Mouse (Mus musculus) R1 (cell line): ENCODE results near the gene Reep3.

Experiments used
- DNase-seq: peaks from one replicate; pipeline ENCODE4 v3.0.0-alpha.2; 2018; ENCODE audit warnings: low read depth, low spot score

Gene Reep3

GRCm38 (mm10) chr10:67017891-67018290 is 78.9 kb downstream of the Reep3 start:
- no peak for DNase-seq

DNA sequence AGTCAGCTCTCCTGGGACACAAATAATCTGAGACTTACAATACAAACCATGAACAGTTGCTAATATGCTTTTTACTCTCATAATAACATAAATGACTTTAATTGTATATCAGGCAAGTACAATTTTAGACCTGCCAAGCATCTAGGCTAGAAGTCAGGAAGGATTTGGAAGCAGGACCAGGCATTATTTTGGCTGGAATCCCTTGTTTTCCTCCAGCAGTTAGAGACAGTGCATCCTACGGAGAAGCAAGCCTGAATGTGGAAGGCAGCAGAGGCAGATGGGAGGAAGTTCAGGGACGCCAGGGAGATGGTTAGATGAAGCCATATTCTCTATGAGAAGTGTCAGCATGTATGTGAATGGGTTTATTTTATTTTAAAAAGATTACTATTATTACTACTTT is 79.4 kb downstream of the Reep3 start:
- no peak for DNase-seq

- DNase-seq: peak; percentile 52
These were observed 80.0 kb downstream of the Reep3 start for GRCm38 (mm10) chr10:67016615-67017278.

DNA sequence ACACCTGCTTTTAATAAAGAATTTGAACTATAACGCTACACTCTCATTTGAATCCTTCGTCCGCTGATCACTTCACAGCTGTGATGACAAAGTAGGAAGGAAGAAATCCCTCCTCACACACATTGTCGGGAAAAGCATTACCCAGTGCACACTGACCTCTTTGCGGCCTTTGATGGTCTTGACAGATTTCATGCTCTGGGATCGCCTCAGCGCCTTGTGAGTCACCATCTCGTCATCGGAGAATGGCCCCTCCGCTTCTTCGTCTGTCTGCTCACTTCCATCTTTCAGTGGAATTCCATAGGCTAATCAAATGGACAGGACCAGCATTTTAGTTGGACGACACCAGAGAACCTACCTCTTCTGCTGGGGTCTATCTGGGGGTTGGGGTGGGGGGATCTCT is 82.0 kb downstream of the Reep3 start:
- no peak for DNase-seq

DNA sequence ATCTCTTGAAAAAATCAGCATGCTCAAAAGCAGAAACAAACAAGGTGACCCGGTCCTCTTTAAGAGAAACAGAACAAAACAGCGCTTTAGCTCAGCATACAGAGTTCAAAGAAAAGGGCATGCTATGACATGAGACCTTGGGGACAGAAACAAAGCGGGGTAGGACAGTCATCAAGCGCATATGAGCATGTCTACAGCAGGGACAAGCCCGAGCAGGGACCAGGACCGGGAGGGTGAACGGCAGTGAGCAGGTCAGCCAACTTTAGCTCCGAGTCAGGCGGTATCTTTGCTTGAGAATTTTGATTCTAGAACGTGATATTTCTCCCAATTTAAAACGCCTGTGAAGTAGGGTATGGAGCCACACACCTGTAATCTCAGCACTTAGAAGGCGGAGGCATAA is 86.2 kb downstream of the Reep3 start:
- no peak for DNase-seq

DNA sequence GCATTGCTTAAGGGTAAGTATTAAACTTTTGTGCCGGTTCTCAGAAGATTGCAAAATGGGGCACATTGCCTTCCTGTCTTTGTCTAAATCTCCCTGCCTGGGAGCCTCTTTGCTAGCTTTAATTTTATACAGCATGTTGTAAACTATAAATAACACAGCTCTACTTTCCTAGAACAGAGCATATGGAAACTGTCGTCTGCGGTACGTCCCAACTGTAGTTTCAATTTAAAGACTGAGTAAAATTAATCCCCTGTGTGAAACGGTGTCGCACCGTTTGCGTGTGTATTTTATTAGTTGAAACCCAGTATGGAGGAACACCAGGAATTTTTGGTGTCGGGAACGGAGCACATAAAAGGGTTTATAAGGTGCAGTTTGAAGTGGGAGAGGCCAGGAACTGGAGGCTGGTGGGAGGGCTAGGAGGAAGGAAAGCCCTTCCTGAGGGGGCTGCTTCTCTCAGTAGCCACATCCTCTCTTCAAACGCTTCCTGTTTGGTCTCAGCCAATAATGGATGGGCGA is 92.2 kb downstream of the Reep3 start:
- DNase-seq: peak; percentile 69

DNA sequence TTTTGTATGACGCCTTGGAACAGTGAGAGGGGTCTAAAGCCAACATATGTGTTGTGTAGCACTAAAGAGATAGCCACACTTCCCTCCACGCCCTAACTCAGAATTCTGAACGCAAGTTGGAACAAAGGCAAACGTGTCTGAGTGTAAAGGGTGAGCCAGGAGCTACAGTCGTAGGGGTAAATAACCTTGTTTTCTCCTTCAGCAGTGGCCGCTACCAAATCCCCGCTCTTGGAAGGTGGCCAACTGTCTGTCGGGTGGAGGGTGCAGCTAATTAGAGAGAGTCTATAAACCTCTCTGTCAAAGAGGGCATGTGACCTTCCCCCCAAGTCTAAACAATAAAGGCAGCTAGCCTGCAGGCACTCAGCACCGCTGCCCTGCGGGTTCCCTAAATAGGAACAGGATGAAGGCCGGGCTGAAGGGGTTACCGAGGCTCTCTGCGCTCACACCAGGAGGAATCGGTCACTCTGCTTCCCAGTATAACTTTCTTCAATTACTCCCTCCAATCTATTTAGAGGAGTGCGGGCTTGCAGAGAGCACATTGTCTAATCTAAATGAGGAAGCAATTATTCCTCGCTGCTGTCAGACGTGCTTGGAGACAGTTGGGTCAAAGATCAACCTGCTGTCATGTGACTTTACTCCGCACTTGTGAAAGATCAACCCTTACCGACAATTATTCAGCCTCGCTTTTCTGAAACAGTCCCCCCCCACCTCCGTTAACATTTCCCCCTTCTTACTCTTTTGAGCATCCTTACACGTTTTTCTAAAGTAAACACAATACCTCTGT is 92.8 kb downstream of the Reep3 start:
- peak; percentile 97 for DNase-seq

- DNase-seq: peak; percentile 99
These were observed 93.6 kb downstream of the Reep3 start for GRCm38 (mm10) chr10:67003009-67003742.

DNA sequence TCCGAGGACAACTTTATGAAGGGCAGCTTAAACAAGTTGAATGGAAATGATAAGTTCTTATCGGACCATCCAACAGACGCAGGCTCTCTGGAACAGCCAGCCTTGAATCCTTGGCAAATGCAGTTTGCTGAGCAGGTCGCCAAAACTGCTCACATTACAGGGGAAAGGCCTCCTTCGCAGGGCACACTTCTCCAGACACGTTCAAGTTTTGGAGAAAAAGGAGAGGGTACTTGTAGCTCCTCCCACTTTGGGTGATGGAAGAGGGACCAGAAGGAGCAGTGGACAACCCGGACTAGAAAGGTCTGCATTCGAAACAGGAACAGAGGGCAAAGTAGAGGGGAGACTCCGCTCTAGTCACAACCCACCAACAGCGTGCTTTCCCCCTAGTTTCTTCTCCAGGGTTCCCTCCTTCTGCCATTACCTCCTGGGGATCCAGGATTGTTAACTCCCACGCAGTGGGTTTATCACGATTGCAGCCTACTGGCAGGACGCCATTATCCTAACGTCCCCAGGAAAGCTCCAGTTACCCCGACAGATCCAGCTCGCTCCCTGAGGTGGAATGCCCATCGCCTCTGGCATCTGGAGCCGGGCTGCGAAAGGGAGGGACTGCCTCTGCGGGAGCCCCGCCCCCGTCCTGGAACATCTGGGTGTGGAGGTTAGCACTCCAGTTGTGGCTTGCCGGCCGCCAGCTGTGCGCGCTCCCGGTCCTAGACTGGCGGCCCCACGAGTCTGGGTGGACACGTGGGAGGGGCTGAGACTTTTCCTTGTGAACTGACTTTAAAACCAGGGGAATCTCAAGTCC is 94.3 kb downstream of the Reep3 start:
- DNase-seq: peak; percentile 97

DNA sequence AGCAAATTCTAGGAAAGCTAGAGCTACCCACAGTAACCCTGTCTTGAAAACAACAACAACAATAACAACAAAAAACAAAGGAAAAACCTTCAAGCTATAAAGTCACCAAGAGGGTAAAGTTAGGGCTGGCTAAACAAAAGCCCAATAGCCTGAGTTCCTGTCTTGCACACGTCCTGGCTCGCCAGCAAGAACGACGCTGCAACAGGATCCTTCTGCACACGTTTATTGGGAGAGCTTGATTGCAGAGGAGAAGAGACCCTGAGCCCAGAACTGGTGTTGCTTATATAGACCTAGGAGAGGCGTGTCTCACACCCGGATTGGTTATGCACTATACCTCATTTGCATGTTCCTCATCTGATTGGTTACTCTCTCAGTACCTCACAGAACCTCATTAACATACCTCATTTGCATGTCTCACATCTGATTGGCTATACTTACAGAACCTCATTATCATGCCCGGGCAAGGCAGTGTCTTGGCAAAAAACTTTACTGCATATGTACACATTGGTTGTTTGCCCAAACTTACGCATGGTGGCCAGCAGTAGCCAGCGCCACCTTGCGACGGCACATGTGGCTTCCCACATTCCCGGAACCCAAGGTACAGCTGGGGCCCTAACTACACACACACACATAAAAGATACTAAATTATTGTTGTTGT is 95.7 kb downstream of the Reep3 start:
- DNase-seq: peak; percentile 76

DNA sequence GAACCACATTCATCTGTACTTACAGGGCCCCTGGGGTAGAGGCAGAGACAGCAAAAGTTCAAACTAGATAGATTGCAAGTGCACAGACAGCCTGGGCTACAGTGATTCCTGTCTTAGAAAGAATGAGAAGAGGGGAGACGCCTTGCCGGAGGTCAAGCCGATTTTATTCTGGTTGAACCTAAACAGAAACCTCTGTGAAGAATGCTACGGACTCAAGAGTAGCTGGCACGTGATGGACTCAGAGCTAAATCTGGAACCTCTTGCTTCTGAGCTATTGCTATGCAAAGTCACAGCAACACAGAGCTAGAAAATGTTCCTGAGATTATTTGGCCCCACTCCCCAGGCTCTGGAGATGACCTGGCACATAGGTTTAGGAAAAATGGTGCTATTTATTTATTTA is 96.6 kb downstream of the Reep3 start:
- DNase-seq: no peak

- DNase-seq: no peak
These were observed 98.0 kb downstream of the Reep3 start for GRCm38 (mm10) chr10:66998770-66999169.

DNA sequence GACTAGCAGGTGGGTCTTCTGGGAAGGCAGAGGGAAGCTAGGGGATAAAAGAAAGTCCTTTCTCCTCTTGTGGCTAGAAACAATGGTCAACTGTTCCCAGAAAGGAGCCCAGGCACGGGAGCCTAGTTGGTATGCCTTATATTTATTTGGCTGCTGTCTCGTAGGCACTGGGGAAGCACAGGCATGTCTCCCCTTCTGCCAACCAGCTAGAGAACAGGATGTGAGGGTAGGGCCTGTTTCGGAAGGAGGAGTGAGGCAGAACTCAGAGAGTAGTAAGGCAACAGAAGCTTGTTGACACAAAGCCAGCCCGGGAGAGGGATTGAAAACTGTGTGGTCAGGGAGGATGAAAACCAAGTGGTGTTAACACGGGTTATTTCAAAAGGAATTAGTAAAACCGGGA is 101.6 kb downstream of the Reep3 start:
- DNase-seq: no peak

- peak; percentile 48 for DNase-seq
These were observed 102.3 kb downstream of the Reep3 start for GRCm38 (mm10) chr10:66994469-66994868.

DNA sequence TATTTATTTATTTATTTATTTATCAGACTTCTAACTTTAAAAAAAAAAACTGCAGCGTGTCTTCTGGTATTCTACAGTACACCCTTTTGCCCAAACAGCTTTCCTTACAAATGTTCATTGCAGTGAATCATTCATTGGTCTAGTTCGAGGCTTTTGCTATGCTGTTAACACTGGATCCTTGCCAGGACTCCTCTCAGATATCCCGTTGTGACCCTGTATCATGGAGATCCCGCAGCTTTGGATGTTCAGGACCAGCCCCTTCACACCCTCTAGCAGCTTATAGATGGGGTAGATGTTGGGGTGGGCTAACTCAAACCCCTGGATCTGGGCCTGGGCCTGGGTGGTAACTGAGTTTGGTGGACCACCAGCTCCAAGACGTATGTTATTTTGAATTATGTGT is 104.2 kb downstream of the Reep3 start:
- peak; percentile 80 for DNase-seq

- DNase-seq: peak; percentile 86
These were observed 106.2 kb downstream of the Reep3 start for GRCm38 (mm10) chr10:66990506-66990905.

GRCm38 (mm10) chr10:66983043-66983442 is 113.7 kb downstream of the Reep3 start:
- DNase-seq: peak; percentile 98

- DNase-seq: no peak
These were observed 118.5 kb downstream of the Reep3 start for GRCm38 (mm10) chr10:66978215-66978614.

DNA sequence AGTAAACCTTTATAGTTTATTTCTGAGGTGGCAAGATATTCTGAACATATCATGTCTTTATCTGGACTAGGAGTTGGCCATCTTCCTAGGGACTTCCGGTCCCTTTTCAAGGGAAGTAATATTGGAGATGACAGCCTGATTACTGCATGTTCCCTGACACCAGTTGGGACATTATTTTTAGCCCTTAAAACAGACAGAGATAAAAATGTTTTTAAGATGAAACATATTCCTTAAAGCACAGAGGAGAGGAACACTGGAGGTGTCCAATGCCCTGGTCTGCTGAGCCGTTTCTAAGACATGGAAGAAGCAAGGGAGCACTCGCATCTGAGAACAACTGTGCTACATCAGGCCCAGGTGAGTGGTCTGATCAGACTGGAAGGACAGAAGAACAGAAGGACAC is 119.7 kb downstream of the Reep3 start:
- DNase-seq: no peak

DNA sequence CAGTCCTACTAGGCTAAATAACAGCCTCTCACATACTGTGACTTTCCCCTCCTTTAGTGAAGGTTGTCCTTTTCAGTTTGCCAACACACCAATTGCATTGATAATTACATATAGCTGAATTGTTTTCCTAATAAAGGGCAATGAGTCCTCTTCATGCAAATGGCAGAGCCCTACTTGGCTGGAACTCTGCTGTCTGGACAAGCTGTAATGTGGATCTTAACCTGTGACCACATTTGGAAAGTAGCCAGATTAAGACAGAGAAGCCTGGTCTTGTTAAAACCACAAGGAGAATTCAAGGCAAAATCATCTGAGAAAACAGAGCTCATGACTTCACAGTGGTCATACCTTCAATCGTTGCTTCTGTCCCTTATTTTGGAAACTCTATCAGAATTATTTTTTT is 121.3 kb downstream of the Reep3 start:
- DNase-seq: no peak

GRCm38 (mm10) chr10:66974417-66974816 is 122.3 kb downstream of the Reep3 start:
- peak; percentile 27 for DNase-seq
